Mouse (Mus musculus) heart, postnatal 0 days (tissue): ENCODE data around the gene Foxj3. TPM values are rescaled to one million over a fixed set of nuclear protein-coding genes. Genes with fewer than 3 reads are reported as not detected.

Experiments
- ATAC-seq: fragments of 200-750 bp; cut with Nextera tagmentation; 2 replicates; pipeline ENCODE4 v1.8.0; 2017; ENCODE audit warnings: low read depth, moderate number of reproducible peaks, moderate library complexity; ENCODE audit not compliant: insufficient read depth
- DNase-seq: peaks from one replicate; pipeline ENCODE4 v3.0.0-alpha.2; 2016; ENCODE audit warnings: low spot score
- H3K27ac ChIP-seq: fragments of 300-500 bp; sonication (generic); 2 replicates; pipeline ENCODE4 v1.5.1; 2014; ENCODE audit warnings: low read depth, mild to moderate bottlenecking
- H3K27me3 ChIP-seq: fragments of 300-500 bp; sonication (generic); 2 replicates; pipeline ENCODE4 v1.6.1; 2014; ENCODE audit warnings: low read length, mixed read lengths; ENCODE audit not compliant: control insufficient read depth, insufficient read depth
- H3K36me3 ChIP-seq: fragments of 300-500 bp; sonication (generic); replicated peaks from 2 replicates; pipeline ENCODE4 v1.6.1; 2014; ENCODE audit warnings: low read length, mixed read lengths; ENCODE audit not compliant: control insufficient read depth, insufficient read depth
- H3K4me1 ChIP-seq: fragments of 300-500 bp; sonication (generic); 2 replicates; pipeline ENCODE4 v1.6.1; 2014; ENCODE audit warnings: antibody characterized with exemption; ENCODE audit not compliant: control insufficient read depth, insufficient read depth
- H3K4me2 ChIP-seq: fragments of 300-500 bp; sonication (generic); 2 replicates; pipeline ENCODE4 v1.6.1; 2014; ENCODE audit warnings: low read depth, mild to moderate bottlenecking, low read length, moderate library complexity
- H3K4me3 ChIP-seq: fragments of 300-500 bp; sonication (generic); 2 replicates; pipeline ENCODE4 v1.5.1; 2014; ENCODE audit warnings: low read depth, low read length
- H3K9ac ChIP-seq: fragments of 300-500 bp; sonication (generic); replicated peaks from 2 replicates; pipeline ENCODE4 v1.6.1; 2014; ENCODE audit warnings: low read depth, low read length, mixed read lengths
- H3K9me3 ChIP-seq: fragments of 300-500 bp; sonication (generic); replicated peaks from 2 replicates; pipeline ENCODE4 v1.6.1; 2016; ENCODE audit warnings: low read length; ENCODE audit not compliant: control insufficient read depth
- CTCF ChIP-seq: IDR thresholded peaks from 2 replicates; pipeline ENCODE4 v1.5.1; 2016; ENCODE audit warnings: antibody characterized with exemption, control low read depth, low read depth
- EP300 ChIP-seq: IDR thresholded peaks from 2 replicates; pipeline ENCODE4 v1.6.1; 2016; ENCODE audit warnings: antibody characterized with exemption, low read depth
- WGBS: fragments of 180-500 bp; shearing (Covaris S2); extraction: QIAGEN DNeasy Blood & Tissue Kit; methylation state at CpG from one replicate; pipeline ENCODE4 v1.1.7; 2014; 5-methylcytosine and 5-hydroxymethylcytosine counted together
- polyA plus RNA-seq: library from polyadenylated mRNA; unstranded; fragments of >200 nt; fragmentation: Nextera tagmentation; extraction: Ambion mirVana; gene quantifications from 2 replicates; pipeline ENCODE4 v1.2.1, GENCODE M21; 2015
- total RNA-seq: library from RNA; depleted of rRNA; stranded (reverse); fragments of >200 nt; gene quantifications from 2 replicates; pipeline ENCODE4 v1.2.3, GENCODE M21; 2014; ENCODE audit warnings: low replicate concordance

Gene Foxj3
- total and polyA plus RNA-seq, 2 experiments from 2014 or later = 10.7 to 16.6 TPM

DNA sequence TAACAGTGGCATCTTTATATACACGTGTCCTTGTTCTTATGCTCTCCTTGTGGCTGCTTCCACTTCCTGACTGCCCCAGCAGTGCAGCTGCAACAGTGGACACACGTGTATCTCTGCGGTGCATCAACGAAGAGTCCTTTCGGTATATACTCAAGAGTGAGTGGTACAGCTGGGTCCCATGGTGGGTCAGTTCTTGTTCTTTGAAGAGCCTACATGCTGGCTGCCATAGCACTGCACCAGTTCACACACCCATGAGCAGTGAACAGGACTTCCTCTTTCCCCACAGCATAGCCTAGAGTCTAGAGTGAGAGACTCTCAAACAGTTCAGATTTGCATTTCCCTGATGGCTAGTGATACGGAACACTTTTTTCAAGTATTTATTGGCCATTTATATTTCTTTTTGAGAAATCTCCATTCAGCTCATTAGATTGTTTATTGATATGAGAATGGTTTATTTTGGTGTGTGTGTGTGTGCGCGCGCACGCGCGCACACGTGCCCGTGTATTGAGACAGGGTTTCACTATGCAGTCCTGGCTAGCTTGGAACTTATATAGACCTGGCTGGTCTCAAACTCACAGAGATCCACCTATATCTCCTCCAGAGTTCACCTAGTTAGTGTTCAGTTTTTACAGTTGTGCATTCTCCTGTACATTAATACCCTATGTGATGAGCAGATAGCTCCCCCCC is 126.7 kb downstream of the Foxj3 start:
- H3K9me3 ChIP-seq = no peaks in the 10 kb centered on the region
- no peak for TF ChIP-seq CTCF
- H3K36me3 ChIP-seq = no peaks in the 10 kb centered on the region
- WGBS = 91% methylated on average over 14 of the region's 14 CpGs
- ATAC-seq (no peak), DNase-seq (no peak)
- no peaks in the 10 kb centered on the region for H3K27me3 ChIP-seq
- H3K27ac ChIP-seq = no peak overlapping the region
- H3K9ac ChIP-seq = no peak overlapping the region
- H3K4me1 ChIP-seq = peaks cover 33% of the 10 kb centered on the region
- no peak overlapping the region for H3K4me3 ChIP-seq
- no peak overlapping the region for H3K4me2 ChIP-seq

DNA sequence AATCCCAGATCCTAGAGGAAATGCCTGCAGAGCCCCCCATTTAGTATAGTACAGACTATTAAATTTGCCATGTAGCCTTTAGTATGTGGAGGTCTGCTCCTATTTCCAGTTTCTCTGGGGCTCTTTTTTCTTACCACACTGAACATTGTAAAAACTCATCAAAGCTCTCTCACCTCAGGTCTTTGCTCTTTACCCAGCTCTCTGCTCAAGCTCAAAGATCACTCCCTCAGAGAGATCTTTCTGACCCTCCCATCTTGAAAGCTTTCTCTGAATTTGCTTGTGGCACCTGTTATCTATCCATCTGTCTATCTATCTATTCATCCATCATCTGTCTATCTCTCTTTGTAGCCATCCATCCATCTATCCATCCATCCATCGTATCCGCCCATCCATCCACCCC is 128.4 kb downstream of the Foxj3 start:
- ATAC-seq (no peak), DNase-seq (no peak)
- Histone ChIP-seq H3K4me2 (no peak overlapping the region), H3K9ac (no peak overlapping the region), H3K36me3 (no peaks in the 10 kb centered on the region), H3K4me3 (no peak overlapping the region), H3K27me3 (no peaks in the 10 kb centered on the region), H3K27ac (no peak overlapping the region), H3K9me3 (no peaks in the 10 kb centered on the region), H3K4me1 (peaks cover 33% of the 10 kb centered on the region)
- 97% methylated on average over 2 of the region's 2 CpGs for WGBS
- TF ChIP-seq EP300 (no peak), CTCF (no peak)

DNA sequence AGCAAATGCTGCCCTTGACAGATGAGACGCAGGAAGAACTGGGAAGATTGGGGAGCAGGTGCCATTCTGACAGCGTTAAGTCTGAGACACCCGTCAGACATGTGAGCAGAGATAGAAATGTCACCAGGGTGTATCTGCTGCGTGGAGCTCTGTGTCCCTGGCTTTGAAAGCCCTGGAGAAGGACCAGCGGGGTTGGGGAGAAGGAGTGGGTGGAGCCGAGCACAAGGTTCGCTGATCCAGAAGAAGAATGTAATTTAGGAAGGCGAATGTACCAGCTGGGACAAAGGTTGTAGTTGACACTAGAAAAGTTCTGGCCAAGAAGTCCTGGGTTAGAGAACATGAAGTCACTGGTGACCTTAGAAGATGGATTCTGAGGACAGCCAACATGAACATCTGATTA is 129.3 kb downstream of the Foxj3 start:
- Histone ChIP-seq H3K4me2 (no peak overlapping the region), H3K9me3 (no peaks in the 10 kb centered on the region), H3K27me3 (no peaks in the 10 kb centered on the region), H3K4me3 (no peak overlapping the region), H3K27ac (peak overlapping the region; percentile 66), H3K36me3 (no peaks in the 10 kb centered on the region), H3K9ac (no peak overlapping the region), H3K4me1 (peaks cover 31% of the 10 kb centered on the region)
- WGBS = 19% methylated on average over 8 of the region's 8 CpGs
- no peak for DNase-seq
- no peak for TF ChIP-seq CTCF
- no peak for TF ChIP-seq EP300
- ATAC-seq = no peak

DNA sequence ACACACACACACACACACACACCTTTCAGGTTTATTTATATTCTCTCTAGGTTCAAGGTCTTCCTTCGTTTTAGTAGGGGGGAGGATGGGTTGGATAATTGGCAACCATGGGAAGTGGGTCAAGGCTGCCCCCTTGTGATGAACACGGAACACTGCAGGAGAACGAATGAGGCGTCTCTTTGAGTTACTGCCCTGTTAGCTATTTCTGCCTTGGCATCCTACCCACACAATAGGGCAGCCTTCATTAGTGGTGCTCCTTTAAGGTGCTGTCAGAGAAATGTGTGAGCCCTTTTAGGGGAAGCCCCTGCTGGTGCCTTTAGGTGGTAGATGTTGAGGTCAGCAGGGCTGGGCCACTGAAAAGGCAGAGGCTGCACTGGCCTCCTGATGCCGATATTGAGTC is 130.7 kb downstream of the Foxj3 start:
- H3K36me3 ChIP-seq = no peaks in the 10 kb centered on the region
- peaks cover 21% of the 10 kb centered on the region for H3K4me1 ChIP-seq
- no peak overlapping the region for H3K9ac ChIP-seq
- no peak overlapping the region for H3K27ac ChIP-seq
- DNase-seq = peak; percentile 58
- H3K9me3 ChIP-seq = no peaks in the 10 kb centered on the region
- no peak overlapping the region for H3K4me2 ChIP-seq
- peak; percentile 28; the same call in 1 of the 2 replicates for ATAC-seq
- no peak overlapping the region for H3K4me3 ChIP-seq
- 20% methylated on average over 5 of the region's 5 CpGs for WGBS
- peak; percentile 89 for TF ChIP-seq CTCF
- no peak for TF ChIP-seq EP300
- H3K27me3 ChIP-seq = no peaks in the 10 kb centered on the region

DNA sequence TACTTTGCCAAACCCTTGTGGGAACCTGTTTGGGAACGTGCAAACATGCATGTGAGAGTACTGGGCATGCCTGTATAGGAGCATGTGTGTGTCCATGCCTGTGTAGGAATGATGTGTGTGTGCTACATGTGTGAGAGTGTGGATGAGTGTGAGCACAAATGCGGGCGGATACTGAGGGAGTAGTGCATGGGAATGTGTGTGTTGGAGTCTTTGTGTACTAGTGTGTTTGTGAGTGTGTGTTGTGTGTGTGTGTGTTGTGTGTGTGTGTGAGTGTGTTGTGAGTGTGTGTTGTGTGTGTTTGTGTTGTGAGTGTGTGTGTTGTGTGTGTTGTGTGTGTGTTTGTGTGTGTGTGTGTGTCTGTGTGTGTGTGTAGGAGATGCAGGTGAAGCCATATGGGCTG is 131.4 kb downstream of the Foxj3 start:
- 95% methylated on average over 3 of the region's 3 CpGs for WGBS

GRCm38 (mm10) chr4:119668596-119668995 is 131.8 kb downstream of the Foxj3 start:
- Histone ChIP-seq H3K27me3 (no peaks in the 10 kb centered on the region), H3K36me3 (no peaks in the 10 kb centered on the region), H3K27ac (no peak overlapping the region), H3K9me3 (no peaks in the 10 kb centered on the region), H3K4me2 (no peak overlapping the region), H3K9ac (no peak overlapping the region), H3K4me1 (peaks cover 19% of the 10 kb centered on the region), H3K4me3 (no peak overlapping the region)
- DNase-seq (no peak), ATAC-seq (no peak)
- no peak for TF ChIP-seq EP300
- WGBS = 79% methylated on average over 4 of the region's 4 CpGs

More for the DNA sequence above, 131.4 kb downstream of the Foxj3 start:
- Histone ChIP-seq H3K9ac (no peak overlapping the region), H3K27ac (no peak overlapping the region), H3K4me3 (no peak overlapping the region), H3K4me2 (no peak overlapping the region), H3K4me1 (peaks cover 19% of the 10 kb centered on the region), H3K9me3 (no peaks in the 10 kb centered on the region), H3K36me3 (no peaks in the 10 kb centered on the region), H3K27me3 (no peaks in the 10 kb centered on the region)
- ATAC-seq (no peak), DNase-seq (no peak)
- TF ChIP-seq CTCF (no peak), EP300 (no peak)
